Mouse (Mus musculus) liver, adult 2 months (tissue): ENCODE data around the gene Senp3. TPM values are rescaled to one million over a fixed set of nuclear protein-coding genes. Genes with fewer than 3 reads are reported as not detected.

Source experiments
- DNase-seq: peaks from one replicate; pipeline ENCODE4 v3.0.0-alpha.2; 2011; ENCODE audit warnings: low read depth, low spot score; ENCODE audit errors: extremely low read depth
- H3K27ac ChIP-seq: fragments of 200-500 bp; replicated peaks from 2 replicates; pipeline ENCODE4 v1.5.1; 2012; ENCODE audit warnings: low read depth, mild to moderate bottlenecking, control low read depth, inconsistent platforms, low read length; ENCODE audit not compliant: insufficient read depth
- H3K27me3 ChIP-seq: fragments of 200-500 bp; 2 replicates; pipeline ENCODE4 v1.6.1; 2012; ENCODE audit warnings: mild to moderate bottlenecking, moderate library complexity, low read length, inconsistent platforms; ENCODE audit not compliant: control insufficient read depth, insufficient read depth
- H3K36me3 ChIP-seq: fragments of 200-500 bp; 2 replicates; pipeline ENCODE4 v1.6.1; 2012; ENCODE audit warnings: low read length, inconsistent platforms; ENCODE audit not compliant: control insufficient read depth, insufficient read depth
- H3K4me1 ChIP-seq: fragments of 200-500 bp; 2 replicates; pipeline ENCODE4 v1.6.1; 2011; ENCODE audit warnings: low read length; ENCODE audit not compliant: control insufficient read depth, insufficient read depth
- H3K4me3 ChIP-seq: fragments of 200-500 bp; 2 replicates; pipeline ENCODE4 v1.5.1; 2011; ENCODE audit warnings: low read depth, mild to moderate bottlenecking, control low read depth, low read length, moderate library complexity; ENCODE audit not compliant: insufficient read depth
- H3K79me2 ChIP-seq: fragments of 200-500 bp; 2 replicates; pipeline ENCODE4 v1.6.1; 2012; ENCODE audit warnings: inconsistent platforms, mild to moderate bottlenecking, low read length, moderate library complexity; ENCODE audit not compliant: control insufficient read depth, insufficient read depth
- H3K9ac ChIP-seq: fragments of 200-500 bp; 2 replicates; pipeline ENCODE4 v1.6.1; 2012; ENCODE audit warnings: low read depth, mild to moderate bottlenecking, control low read depth, inconsistent platforms, low read length
- CTCF ChIP-seq: fragments of 200-500 bp; IDR thresholded peaks from 2 replicates; pipeline ENCODE4 v1.5.1; 2011; ENCODE audit warnings: low read depth, low read length, control low read depth
- POLR2A ChIP-seq: fragments of 200-500 bp; IDR thresholded peaks from 2 replicates; pipeline ENCODE4 v1.6.1; 2011; ENCODE audit warnings: low read length, control low read depth; ENCODE audit not compliant: insufficient read depth; ENCODE audit errors: extremely low read depth
- WGBS: fragments of 180-500 bp; shearing (Covaris S2); methylation state at CpG from one replicate; pipeline ENCODE4 v1.1.7; 2018; 5-methylcytosine and 5-hydroxymethylcytosine counted together
- polyA plus RNA-seq: library from polyadenylated mRNA; depleted of rRNA; stranded (reverse); fragments of >200 nt; gene quantifications from 2 replicates; pipeline ENCODE4 v1.2.3, GENCODE M21; 2012
- total RNA-seq: library from RNA; depleted of rRNA; stranded (reverse); fragments of >200 nt; gene quantifications from 2 replicates; pipeline ENCODE4 v1.2.3, GENCODE M21; 2014

Senp3 gene
- total and polyA plus RNA-seq, 2 experiments = 25.8 to 26.2 TPM

DNA sequence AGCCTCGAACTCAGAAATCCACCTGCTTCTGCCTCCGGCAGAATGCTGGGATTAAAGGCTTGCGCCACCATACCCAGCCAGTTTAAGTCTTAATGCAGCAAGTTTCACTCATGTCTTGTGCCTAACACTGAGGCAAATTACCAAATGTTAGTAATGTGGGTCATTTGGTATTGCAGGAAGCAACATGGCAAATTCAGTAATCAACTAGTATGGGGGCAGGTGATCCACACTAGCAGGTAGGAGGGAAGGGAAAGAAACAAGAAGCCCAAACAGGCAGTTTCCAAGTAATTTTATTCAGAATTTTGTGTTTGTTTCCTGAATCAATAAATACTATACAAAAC is 15.2 kb downstream of the Senp3 start:
- Histone ChIP-seq H3K27ac (no peak overlapping the region), H3K9ac (no peak overlapping the region), H3K4me1 (peaks cover 11% of the 10 kb centered on the region), H3K36me3 (peaks cover 35% of the 10 kb centered on the region), H3K4me3 (no peak overlapping the region), H3K27me3 (no peaks in the 10 kb centered on the region), H3K79me2 (peaks cover 6% of the 10 kb centered on the region; the same call in 1 of the 2 replicates)
- no peak for TF ChIP-seq CTCF
- no peak for TF ChIP-seq POLR2A
- DNase-seq = no peak
- 89% methylated on average over 3 of the region's 3 CpGs for WGBS

DNA sequence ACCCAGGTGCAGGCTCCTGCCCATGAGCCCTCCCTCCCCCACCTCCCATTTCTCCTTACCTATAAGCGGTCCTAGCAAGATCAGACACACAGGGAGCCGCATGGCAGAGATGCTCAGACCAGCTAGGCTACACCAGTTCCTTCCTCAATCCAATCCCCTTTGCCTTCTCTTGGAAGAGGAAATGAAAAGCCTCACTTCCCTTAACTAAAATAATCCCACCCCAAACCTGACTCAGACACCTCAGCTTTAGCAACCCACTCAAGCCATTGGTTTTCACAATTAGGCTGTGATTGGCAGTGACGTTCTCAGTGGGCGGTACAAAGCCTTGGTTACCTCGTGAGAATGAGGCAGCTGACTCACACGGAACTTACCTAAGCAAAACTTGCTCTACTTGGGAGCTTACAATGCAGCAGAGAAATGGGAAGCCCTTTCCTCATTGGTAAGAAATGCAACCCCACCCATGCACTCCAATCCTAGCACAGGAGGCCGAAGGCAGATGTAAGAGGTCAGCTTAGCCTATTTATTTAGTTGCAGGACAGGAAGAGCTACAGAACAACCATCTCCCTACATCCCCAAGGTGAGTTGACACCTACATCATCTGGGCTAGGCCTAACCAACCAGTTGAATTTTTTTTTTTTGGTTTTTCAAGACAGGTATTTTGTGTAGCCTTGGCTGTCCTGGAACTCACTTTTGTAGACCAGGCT is 15.8 kb downstream of the Senp3 start, which contains the start of gene Cd68:
TSS of gene Cd68 (minus strand) at position 193 of the 704 bp plus-strand sequence.
- DNase-seq = peak; percentile 64
- no peak for TF ChIP-seq CTCF
- no peak for TF ChIP-seq POLR2A
- peaks cover 16% of the 10 kb centered on the region for H3K4me1 ChIP-seq
- H3K36me3 ChIP-seq = peaks cover 35% of the 10 kb centered on the region
- WGBS = 49% methylated on average over 7 of the region's 7 CpGs
- peak within 1 kb of the TSS; percentile 10; the same call in 1 of the 2 replicates for H3K27ac ChIP-seq
- H3K4me3 ChIP-seq = peak within 1 kb of the TSS; percentile 23
- H3K79me2 ChIP-seq = peaks cover 4% of the 10 kb centered on the region; the same call in 1 of the 2 replicates
- no peaks in the 10 kb centered on the region for H3K27me3 ChIP-seq
- peak within 1 kb of the TSS; percentile 16 for H3K9ac ChIP-seq

DNA sequence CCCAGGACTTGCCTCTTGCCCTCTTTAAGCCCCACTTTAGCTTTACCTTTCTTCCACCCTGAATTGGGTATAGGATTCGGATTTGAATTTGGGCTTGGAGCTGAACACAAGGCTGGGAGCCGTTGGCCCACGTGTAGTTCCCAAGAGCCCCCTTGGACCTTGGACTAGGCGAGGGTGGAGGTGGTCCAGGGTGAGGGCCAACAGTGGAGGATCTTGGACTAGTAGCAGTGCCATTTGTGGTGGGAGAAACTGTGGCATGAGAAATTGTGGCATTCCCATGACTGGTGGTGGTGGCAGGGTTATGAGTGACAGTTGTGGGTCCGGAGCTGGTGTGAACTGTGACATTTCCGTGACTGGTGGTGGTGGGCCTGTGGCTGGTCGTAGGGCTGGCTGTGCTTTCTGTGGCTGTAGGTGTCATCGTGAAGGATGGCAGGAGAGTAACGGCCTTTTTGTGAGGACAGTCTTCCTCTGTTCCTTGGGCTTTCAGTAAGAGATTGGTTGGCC is 16.4 kb downstream of the Senp3 start:
- Histone ChIP-seq H3K4me1 (peaks cover 12% of the 10 kb centered on the region), H3K27me3 (no peaks in the 10 kb centered on the region), H3K4me3 (peak overlapping the region; percentile 23), H3K9ac (peak overlapping the region; percentile 16), H3K79me2 (no peaks in the 10 kb centered on the region; the same call in 1 of the 2 replicates), H3K27ac (0 out of 2 replicates have a peak overlapping the region, but pooled peaks have one; percentile 10), H3K36me3 (peaks cover 32% of the 10 kb centered on the region)
- no peak for TF ChIP-seq POLR2A
- TF ChIP-seq CTCF = no peak
- WGBS = 66% methylated on average over 9 of the region's 9 CpGs
- DNase-seq = no peak

DNA sequence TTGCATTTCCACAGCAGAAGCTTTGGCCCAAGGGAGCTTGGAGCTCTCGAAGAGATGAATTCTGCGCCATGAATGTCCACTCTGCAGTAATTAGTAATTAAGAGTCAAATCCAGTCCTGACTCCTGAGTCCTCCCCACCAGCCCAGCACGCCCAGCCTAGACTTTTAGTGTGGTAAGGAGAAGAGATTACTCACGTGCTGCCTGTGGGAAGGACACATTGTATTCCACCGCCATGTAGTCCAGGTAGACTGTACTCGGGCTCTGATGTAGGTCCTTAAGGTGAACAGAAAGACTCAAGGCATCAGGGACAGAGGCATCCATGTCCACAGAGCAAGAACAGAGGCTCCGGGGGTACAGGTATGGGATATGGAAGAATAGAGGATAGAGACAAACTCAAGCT is 17.0 kb downstream of the Senp3 start:
- 87% methylated on average over 7 of the region's 7 CpGs for WGBS
- Histone ChIP-seq H3K79me2 (no peaks in the 10 kb centered on the region; the same call in 1 of the 2 replicates), H3K9ac (no peak overlapping the region), H3K27me3 (no peaks in the 10 kb centered on the region), H3K4me1 (peaks cover 9% of the 10 kb centered on the region), H3K27ac (no peak overlapping the region), H3K36me3 (peaks cover 26% of the 10 kb centered on the region), H3K4me3 (no peak overlapping the region)
- no peak for DNase-seq
- TF ChIP-seq POLR2A (no peak), CTCF (no peak)

DNA sequence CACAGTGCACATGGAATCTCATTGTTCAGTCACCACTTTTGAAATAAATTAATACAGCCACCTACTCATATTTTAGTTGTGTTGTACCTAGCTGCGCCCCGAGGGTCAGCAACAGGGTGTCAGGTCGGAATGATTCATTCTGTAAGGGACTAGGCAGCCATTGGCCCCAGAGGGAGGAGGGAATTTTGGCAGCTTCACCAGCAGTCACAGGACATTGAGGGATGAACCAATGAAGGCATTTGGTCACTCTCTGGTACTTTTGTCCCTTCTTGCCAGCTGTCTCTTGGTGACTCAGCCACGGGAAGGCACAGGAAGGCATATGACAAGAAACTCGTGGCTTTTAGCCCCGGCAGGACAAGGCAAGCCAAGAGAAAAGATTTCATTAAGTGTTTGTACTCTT is 18.1 kb downstream of the Senp3 start:
- Histone ChIP-seq H3K36me3 (peaks cover 16% of the 10 kb centered on the region), H3K9ac (no peak overlapping the region), H3K4me3 (no peak overlapping the region), H3K4me1 (peaks cover 9% of the 10 kb centered on the region), H3K79me2 (no peaks in the 10 kb centered on the region; the same call in 1 of the 2 replicates), H3K27ac (peak overlapping the region; percentile 17), H3K27me3 (no peaks in the 10 kb centered on the region)
- 41% methylated on average over 6 of the region's 6 CpGs for WGBS
- DNase-seq = peak; percentile 68
- TF ChIP-seq POLR2A (no peak), CTCF (no peak)
